Mouse (Mus musculus) forebrain, embryonic 13.5 days (tissue): ENCODE results near the gene Ptprt. TPM values are rescaled to one million over a fixed set of nuclear protein-coding genes. Genes with fewer than 3 reads are reported as not detected.
A peak's percentile ranks its signal among the peaks of the same experiment; 100 is the strongest.

ENCODE experiments used
- ATAC-seq: fragments of 200-750 bp; cut with Nextera tagmentation; 2 replicates; pipeline ENCODE4 v1.8.0; 2017
- H3K27ac ChIP-seq: fragments of 300-500 bp; sonication (generic); 2 replicates; pipeline ENCODE4 v1.5.1; 2015; ENCODE audit warnings: inconsistent platforms, mild to moderate bottlenecking, moderate library complexity
- H3K27me3 ChIP-seq: fragments of 300-500 bp; sonication (generic); 2 replicates; pipeline ENCODE4 v1.6.1; 2015; ENCODE audit warnings: mild to moderate bottlenecking, inconsistent platforms
- H3K36me3 ChIP-seq: fragments of 300-500 bp; sonication (generic); 2 replicates; pipeline ENCODE4 v1.6.1; 2015; ENCODE audit warnings: mild to moderate bottlenecking, inconsistent platforms; ENCODE audit not compliant: poor library complexity, severe bottlenecking
- H3K4me1 ChIP-seq: fragments of 300-500 bp; sonication (generic); 2 replicates; pipeline ENCODE4 v1.6.1; 2015; ENCODE audit warnings: inconsistent platforms
- H3K4me2 ChIP-seq: fragments of 300-500 bp; sonication (generic); 2 replicates; pipeline ENCODE4 v1.6.1; 2015; ENCODE audit warnings: inconsistent platforms, mild to moderate bottlenecking, moderate library complexity
- H3K4me3 ChIP-seq: fragments of 300-500 bp; sonication (generic); 2 replicates; pipeline ENCODE4 v1.5.1; 2015; ENCODE audit warnings: mild to moderate bottlenecking, inconsistent platforms
- H3K9ac ChIP-seq: fragments of 300-500 bp; sonication (generic); 2 replicates; pipeline ENCODE4 v1.6.1; 2015; ENCODE audit warnings: mild to moderate bottlenecking, inconsistent platforms
- H3K9me3 ChIP-seq: fragments of 300-500 bp; sonication (generic); replicated peaks from 2 replicates; pipeline ENCODE4 v1.6.1; 2016; ENCODE audit warnings: inconsistent platforms
- WGBS: fragments of 180-500 bp; shearing (Covaris S2); methylation state at CpG from one replicate; pipeline ENCODE4 v1.1.7; 2015; 5-methylcytosine and 5-hydroxymethylcytosine counted together
- polyA plus RNA-seq: library from polyadenylated mRNA; unstranded; fragments of >200 nt; fragmentation: Nextera tagmentation; extraction: Ambion mirVana; gene quantifications from 2 replicates; pipeline ENCODE4 v1.2.1, GENCODE M21; 2015

Gene Ptprt
- polyA plus RNA-seq, 1 experiment from 2014 or later: 2.1 TPM

- H3K9me3 ChIP-seq: no peaks in the 10 kb centered on the region
- no peak for ATAC-seq
- no peaks in the 10 kb centered on the region for H3K27me3 ChIP-seq
- H3K4me2 ChIP-seq: no peak overlapping the region
- no peaks in the 10 kb centered on the region for H3K36me3 ChIP-seq
- H3K9ac ChIP-seq: no peak overlapping the region
- no peaks in the 10 kb centered on the region for H3K4me1 ChIP-seq
- H3K27ac ChIP-seq: no peak overlapping the region
- no peak overlapping the region for H3K4me3 ChIP-seq
- WGBS: 28% methylated on average over 7 of the region's 7 CpGs
Measured at GRCm38 (mm10) chr2:162001016-162001415, 659.9 kb downstream of the Ptprt start.

- Histone ChIP-seq H3K27ac (no peak overlapping the region), H3K36me3 (no peaks in the 10 kb centered on the region), H3K4me1 (no peaks in the 10 kb centered on the region), H3K9ac (no peak overlapping the region), H3K4me2 (no peak overlapping the region), H3K4me3 (no peak overlapping the region), H3K27me3 (no peaks in the 10 kb centered on the region), H3K9me3 (no peaks in the 10 kb centered on the region)
- ATAC-seq: no peak
- 78% methylated on average over 3 of the region's 3 CpGs for WGBS
Measured at GRCm38 (mm10) chr2:161982311-161982710, 678.6 kb downstream of the Ptprt start.

GRCm38 (mm10) chr2:161961179-161962163 lies 699.5 kb downstream of the Ptprt start:
- no peaks in the 10 kb centered on the region for H3K27me3 ChIP-seq
- no peaks in the 10 kb centered on the region for H3K9me3 ChIP-seq
- no peak overlapping the region for H3K4me2 ChIP-seq
- no peak overlapping the region for H3K9ac ChIP-seq
- no peaks in the 10 kb centered on the region for H3K36me3 ChIP-seq
- ATAC-seq: peak; percentile 51; the same call in 1 of the 2 replicates
- peaks cover 6% of the 10 kb centered on the region for H3K4me1 ChIP-seq
- H3K4me3 ChIP-seq: no peak overlapping the region
- 62% methylated on average over 7 of the region's 7 CpGs for WGBS
- H3K27ac ChIP-seq: no peak overlapping the region

- no peaks in the 10 kb centered on the region for H3K9me3 ChIP-seq
- H3K27ac ChIP-seq: no peak overlapping the region
- H3K36me3 ChIP-seq: no peaks in the 10 kb centered on the region
- H3K4me1 ChIP-seq: no peaks in the 10 kb centered on the region
- ATAC-seq: no peak
- H3K9ac ChIP-seq: no peak overlapping the region
- H3K27me3 ChIP-seq: no peaks in the 10 kb centered on the region
- no peak overlapping the region for H3K4me2 ChIP-seq
- WGBS: 96% methylated on average over 6 of the region's 6 CpGs
- H3K4me3 ChIP-seq: no peak overlapping the region
Measured at GRCm38 (mm10) chr2:161945424-161945823, 715.5 kb downstream of the Ptprt start.

- H3K4me3 ChIP-seq: no peak overlapping the region
- H3K36me3 ChIP-seq: no peaks in the 10 kb centered on the region
- H3K27ac ChIP-seq: no peak overlapping the region
- no peaks in the 10 kb centered on the region for H3K9me3 ChIP-seq
- no peak for ATAC-seq
- no peaks in the 10 kb centered on the region for H3K27me3 ChIP-seq
- H3K9ac ChIP-seq: no peak overlapping the region
- no peak overlapping the region for H3K4me2 ChIP-seq
- WGBS: 86% methylated on average over 4 of the region's 4 CpGs
- H3K4me1 ChIP-seq: no peaks in the 10 kb centered on the region
Measured at GRCm38 (mm10) chr2:161944689-161945088, 716.3 kb downstream of the Ptprt start.

GRCm38 (mm10) chr2:161941991-161942390 lies 719.0 kb downstream of the Ptprt start:
- Histone ChIP-seq H3K4me1 (no peaks in the 10 kb centered on the region), H3K27me3 (no peaks in the 10 kb centered on the region), H3K4me2 (no peak overlapping the region), H3K4me3 (no peak overlapping the region), H3K9me3 (no peaks in the 10 kb centered on the region), H3K27ac (no peak overlapping the region), H3K9ac (no peak overlapping the region), H3K36me3 (no peaks in the 10 kb centered on the region)
- ATAC-seq: no peak
- 72% methylated on average over 2 of the region's 2 CpGs for WGBS

GRCm38 (mm10) chr2:161907214-161907613 lies 753.7 kb downstream of the Ptprt start:
- no peak for ATAC-seq
- Histone ChIP-seq H3K9ac (no peak overlapping the region), H3K27me3 (no peaks in the 10 kb centered on the region), H3K9me3 (no peaks in the 10 kb centered on the region), H3K4me3 (no peak overlapping the region), H3K4me1 (no peaks in the 10 kb centered on the region), H3K27ac (no peak overlapping the region), H3K36me3 (no peaks in the 10 kb centered on the region), H3K4me2 (no peak overlapping the region)
- 90% methylated on average over 7 of the region's 7 CpGs for WGBS

- H3K27ac ChIP-seq: no peak overlapping the region
- no peaks in the 10 kb centered on the region for H3K36me3 ChIP-seq
- no peaks in the 10 kb centered on the region for H3K9me3 ChIP-seq
- WGBS: 94% methylated on average over 3 of the region's 3 CpGs
- no peak for ATAC-seq
- no peak overlapping the region for H3K4me2 ChIP-seq
- no peak overlapping the region for H3K4me3 ChIP-seq
- no peaks in the 10 kb centered on the region for H3K27me3 ChIP-seq
- H3K9ac ChIP-seq: no peak overlapping the region
- H3K4me1 ChIP-seq: no peaks in the 10 kb centered on the region
Measured at GRCm38 (mm10) chr2:161902196-161902595, 758.8 kb downstream of the Ptprt start.

GRCm38 (mm10) chr2:161884446-161884845 lies 776.5 kb downstream of the Ptprt start:
- H3K4me2 ChIP-seq: no peak overlapping the region
- H3K4me3 ChIP-seq: no peak overlapping the region
- ATAC-seq: no peak
- no peak overlapping the region for H3K9ac ChIP-seq
- H3K9me3 ChIP-seq: no peaks in the 10 kb centered on the region
- H3K36me3 ChIP-seq: no peaks in the 10 kb centered on the region
- 93% methylated on average over 4 of the region's 4 CpGs for WGBS
- H3K27me3 ChIP-seq: no peaks in the 10 kb centered on the region
- H3K4me1 ChIP-seq: no peaks in the 10 kb centered on the region
- no peak overlapping the region for H3K27ac ChIP-seq

- Histone ChIP-seq H3K27me3 (no peaks in the 10 kb centered on the region), H3K9ac (no peak overlapping the region), H3K27ac (no peak overlapping the region), H3K9me3 (no peaks in the 10 kb centered on the region), H3K4me3 (no peak overlapping the region), H3K4me1 (no peaks in the 10 kb centered on the region), H3K36me3 (no peaks in the 10 kb centered on the region), H3K4me2 (no peak overlapping the region)
- no peak; the same call in 1 of the 2 replicates for ATAC-seq
- WGBS: 62% methylated on average over 4 of the region's 4 CpGs
Measured at GRCm38 (mm10) chr2:161882580-161882979, 778.4 kb downstream of the Ptprt start.

- Histone ChIP-seq H3K4me3 (no peak overlapping the region), H3K9ac (no peak overlapping the region), H3K27ac (no peak overlapping the region), H3K4me1 (no peaks in the 10 kb centered on the region), H3K36me3 (no peaks in the 10 kb centered on the region), H3K4me2 (no peak overlapping the region), H3K9me3 (no peaks in the 10 kb centered on the region), H3K27me3 (no peaks in the 10 kb centered on the region)
- 61% methylated on average over 3 of the region's 3 CpGs for WGBS
- no peak for ATAC-seq
Measured at GRCm38 (mm10) chr2:161880941-161881340, 780.0 kb downstream of the Ptprt start.

- Histone ChIP-seq H3K36me3 (no peaks in the 10 kb centered on the region), H3K4me2 (no peak overlapping the region), H3K9me3 (no peaks in the 10 kb centered on the region), H3K27ac (no peak overlapping the region), H3K4me3 (no peak overlapping the region), H3K27me3 (no peaks in the 10 kb centered on the region), H3K4me1 (peaks cover 1% of the 10 kb centered on the region; the same call in 1 of the 2 replicates), H3K9ac (no peak overlapping the region)
- WGBS: 65% methylated on average over 4 of the region's 4 CpGs
- no peak for ATAC-seq
Measured at GRCm38 (mm10) chr2:161865231-161865630, 795.7 kb downstream of the Ptprt start.
